Mouse (Mus musculus): ENCODE measurements around the gene Zc3h12a. TPM values are rescaled to one million over a fixed set of nuclear protein-coding genes. Genes with fewer than 3 reads are reported as not detected.

Gene Zc3h12a
- polyA plus RNA-seq, 1 experiment from 2014 or later, result 0.61 TPM

GRCm38 (mm10) chr4:125162701-125163100 is 35.1 kb upstream of the Zc3h12a start:
- ATAC-seq (ENCODE audit: low FRiP score, low TSS enrichment), result no peak
- Histone ChIP-seq H3K9ac (ENCODE audit: low read depth, low read length) (no peak overlapping the region), H3K4me3 (ENCODE audit: low read length) (no peak overlapping the region), H3K4me1 (ENCODE audit: control insufficient read depth, insufficient read depth, low read length) (no peaks in the 10 kb centered on the region), H3K36me3 (ENCODE audit: control insufficient read depth, insufficient read depth, low read length) (no peaks in the 10 kb centered on the region), H3K9me3 (ENCODE audit: control insufficient read depth, low read length) (no peaks in the 10 kb centered on the region), H3K27ac (ENCODE audit: low read depth, low read length) (no peak overlapping the region), H3K27me3 (ENCODE audit: control insufficient read depth, insufficient read depth, low read length) (no peaks in the 10 kb centered on the region), H3K4me2 (replicated peaks; ENCODE audit: low read depth, low read length) (no peak overlapping the region)
- 60% methylated on average over 7 of the region's 7 CpGs for WGBS

- 58% methylated on average over 8 of the region's 8 CpGs for WGBS
- Histone ChIP-seq H3K4me3 (ENCODE audit: low read length) (no peak overlapping the region), H3K9ac (ENCODE audit: low read depth, low read length) (no peak overlapping the region), H3K36me3 (ENCODE audit: control insufficient read depth, insufficient read depth, low read length) (no peaks in the 10 kb centered on the region), H3K4me1 (ENCODE audit: control insufficient read depth, insufficient read depth, low read length) (no peaks in the 10 kb centered on the region), H3K4me2 (replicated peaks; ENCODE audit: low read depth, low read length) (no peak overlapping the region), H3K9me3 (ENCODE audit: control insufficient read depth, low read length) (no peaks in the 10 kb centered on the region), H3K27me3 (ENCODE audit: control insufficient read depth, insufficient read depth, low read length) (no peaks in the 10 kb centered on the region), H3K27ac (ENCODE audit: low read depth, low read length) (no peak overlapping the region)
- no peak for ATAC-seq (ENCODE audit: low FRiP score, low TSS enrichment)
Observed at GRCm38 (mm10) chr4:125161392-125161791, 33.8 kb upstream of the Zc3h12a start.

GRCm38 (mm10) chr4:125160951-125161331 is 33.3 kb upstream of the Zc3h12a start:
- WGBS, result 82% methylated on average over 10 of the region's 10 CpGs
- Histone ChIP-seq H3K27ac (ENCODE audit: low read depth, low read length) (no peak overlapping the region), H3K4me3 (ENCODE audit: low read length) (no peak overlapping the region), H3K9me3 (ENCODE audit: control insufficient read depth, low read length) (no peaks in the 10 kb centered on the region), H3K4me2 (replicated peaks; ENCODE audit: low read depth, low read length) (no peak overlapping the region), H3K9ac (ENCODE audit: low read depth, low read length) (no peak overlapping the region), H3K4me1 (ENCODE audit: control insufficient read depth, insufficient read depth, low read length) (no peaks in the 10 kb centered on the region), H3K27me3 (ENCODE audit: control insufficient read depth, insufficient read depth, low read length) (no peaks in the 10 kb centered on the region), H3K36me3 (ENCODE audit: control insufficient read depth, insufficient read depth, low read length) (no peaks in the 10 kb centered on the region)
- no peak for ATAC-seq (ENCODE audit: low FRiP score, low TSS enrichment)

GRCm38 (mm10) chr4:125160320-125160950 is 32.8 kb upstream of the Zc3h12a start:
- ATAC-seq (ENCODE audit: low FRiP score, low TSS enrichment), result 0 out of 2 replicates have a peak, but pooled peaks have one; percentile 36
- Histone ChIP-seq H3K27ac (ENCODE audit: low read depth, low read length) (no peak overlapping the region), H3K4me3 (ENCODE audit: low read length) (0 out of 2 replicates have a peak overlapping the region, but pooled peaks have one; percentile 1), H3K9ac (ENCODE audit: low read depth, low read length) (no peak overlapping the region), H3K4me1 (ENCODE audit: control insufficient read depth, insufficient read depth, low read length) (no peaks in the 10 kb centered on the region), H3K27me3 (ENCODE audit: control insufficient read depth, insufficient read depth, low read length) (no peaks in the 10 kb centered on the region), H3K4me2 (replicated peaks; ENCODE audit: low read depth, low read length) (no peak overlapping the region), H3K9me3 (ENCODE audit: control insufficient read depth, low read length) (no peaks in the 10 kb centered on the region), H3K36me3 (ENCODE audit: control insufficient read depth, insufficient read depth, low read length) (no peaks in the 10 kb centered on the region)
- 5% methylated on average over 19 of the region's 19 CpGs for WGBS

- no peak for ATAC-seq (ENCODE audit: low FRiP score, low TSS enrichment)
- H3K9me3 ChIP-seq (ENCODE audit: control insufficient read depth, low read length), result no peaks in the 10 kb centered on the region
Observed at GRCm38 (mm10) chr4:125158581-125159317, 31.1 kb upstream of the Zc3h12a start.

GRCm38 (mm10) chr4:125158081-125158480 is 30.4 kb upstream of the Zc3h12a start:
- Histone ChIP-seq H3K9me3 (ENCODE audit: control insufficient read depth, low read length) (no peaks in the 10 kb centered on the region), H3K4me2 (replicated peaks; ENCODE audit: low read depth, low read length) (no peak overlapping the region), H3K4me3 (ENCODE audit: low read length) (no peak overlapping the region), H3K4me1 (ENCODE audit: control insufficient read depth, insufficient read depth, low read length) (no peaks in the 10 kb centered on the region), H3K9ac (ENCODE audit: low read depth, low read length) (no peak overlapping the region), H3K36me3 (ENCODE audit: control insufficient read depth, insufficient read depth, low read length) (no peaks in the 10 kb centered on the region), H3K27ac (ENCODE audit: low read depth, low read length) (no peak overlapping the region), H3K27me3 (ENCODE audit: control insufficient read depth, insufficient read depth, low read length) (no peaks in the 10 kb centered on the region)
- no peak for ATAC-seq (ENCODE audit: low FRiP score, low TSS enrichment)
- 84% methylated on average over 2 of the region's 2 CpGs for WGBS

More at GRCm38 (mm10) chr4:125158581-125159317, 31.1 kb upstream of the Zc3h12a start:
- no peak overlapping the region for H3K9ac ChIP-seq (ENCODE audit: low read depth, low read length)
- H3K4me1 ChIP-seq (ENCODE audit: control insufficient read depth, insufficient read depth, low read length), result no peaks in the 10 kb centered on the region
- 58% methylated on average over 20 of the region's 20 CpGs for WGBS
- no peaks in the 10 kb centered on the region for H3K36me3 ChIP-seq (ENCODE audit: control insufficient read depth, insufficient read depth, low read length)
- no peak overlapping the region for H3K4me2 ChIP-seq (replicated peaks; ENCODE audit: low read depth, low read length)
- no peaks in the 10 kb centered on the region for H3K27me3 ChIP-seq (ENCODE audit: control insufficient read depth, insufficient read depth, low read length)
- H3K27ac ChIP-seq (ENCODE audit: low read depth, low read length), result no peak overlapping the region
- H3K4me3 ChIP-seq (ENCODE audit: low read length), result no peak overlapping the region

GRCm38 (mm10) chr4:125157322-125157721 is 29.7 kb upstream of the Zc3h12a start:
- Histone ChIP-seq H3K36me3 (ENCODE audit: control insufficient read depth, insufficient read depth, low read length) (no peaks in the 10 kb centered on the region), H3K9ac (ENCODE audit: low read depth, low read length) (no peak overlapping the region), H3K9me3 (ENCODE audit: control insufficient read depth, low read length) (no peaks in the 10 kb centered on the region), H3K4me1 (ENCODE audit: control insufficient read depth, insufficient read depth, low read length) (no peaks in the 10 kb centered on the region), H3K27me3 (ENCODE audit: control insufficient read depth, insufficient read depth, low read length) (no peaks in the 10 kb centered on the region), H3K27ac (ENCODE audit: low read depth, low read length) (no peak overlapping the region), H3K4me3 (ENCODE audit: low read length) (no peak overlapping the region), H3K4me2 (replicated peaks; ENCODE audit: low read depth, low read length) (no peak overlapping the region)
- ATAC-seq (ENCODE audit: low FRiP score, low TSS enrichment), result no peak
- 75% methylated on average over 3 of the region's 3 CpGs for WGBS

GRCm38 (mm10) chr4:125155646-125156045 is 28.0 kb upstream of the Zc3h12a start:
- WGBS, result 85% methylated on average over 5 of the region's 5 CpGs

GRCm38 (mm10) chr4:125153659-125154241 is 26.1 kb upstream of the Zc3h12a start:
- no peak for ATAC-seq (ENCODE audit: low FRiP score, low TSS enrichment)
- H3K9me3 ChIP-seq (ENCODE audit: control insufficient read depth, low read length), result no peaks in the 10 kb centered on the region
- H3K4me2 ChIP-seq (replicated peaks; ENCODE audit: low read depth, low read length), result no peak overlapping the region
- no peak overlapping the region for H3K27ac ChIP-seq (ENCODE audit: low read depth, low read length)
- H3K27me3 ChIP-seq (ENCODE audit: control insufficient read depth, insufficient read depth, low read length), result peaks cover 4% of the 10 kb centered on the region; the same call in 1 of the 2 replicates
- WGBS, result 70% methylated on average over 4 of the region's 4 CpGs
- H3K4me3 ChIP-seq (ENCODE audit: low read length), result no peak overlapping the region
- H3K9ac ChIP-seq (ENCODE audit: low read depth, low read length), result no peak overlapping the region
- no peaks in the 10 kb centered on the region for H3K4me1 ChIP-seq (ENCODE audit: control insufficient read depth, insufficient read depth, low read length)
- no peaks in the 10 kb centered on the region for H3K36me3 ChIP-seq (ENCODE audit: control insufficient read depth, insufficient read depth, low read length)

More at GRCm38 (mm10) chr4:125155646-125156045, 28.0 kb upstream of the Zc3h12a start:
- H3K27ac ChIP-seq (ENCODE audit: low read depth, low read length), result no peak overlapping the region
- no peak for ATAC-seq (ENCODE audit: low FRiP score, low TSS enrichment)
- no peaks in the 10 kb centered on the region for H3K36me3 ChIP-seq (ENCODE audit: control insufficient read depth, insufficient read depth, low read length)
- H3K4me1 ChIP-seq (ENCODE audit: control insufficient read depth, insufficient read depth, low read length), result no peaks in the 10 kb centered on the region
- peaks cover 4% of the 10 kb centered on the region; the same call in 1 of the 2 replicates for H3K27me3 ChIP-seq (ENCODE audit: control insufficient read depth, insufficient read depth, low read length)
- H3K4me2 ChIP-seq (replicated peaks; ENCODE audit: low read depth, low read length), result no peak overlapping the region
- H3K4me3 ChIP-seq (ENCODE audit: low read length), result no peak overlapping the region
- H3K9ac ChIP-seq (ENCODE audit: low read depth, low read length), result no peak overlapping the region
- no peaks in the 10 kb centered on the region for H3K9me3 ChIP-seq (ENCODE audit: control insufficient read depth, low read length)
